Mouse (Mus musculus) right cerebral cortex, postnatal 14 days (tissue): ENCODE results near the gene Tex33.

Experiments used
- DNase-seq: peaks from one replicate; pipeline ENCODE4 v3.0.0; 2022

Gene Tex33

DNA sequence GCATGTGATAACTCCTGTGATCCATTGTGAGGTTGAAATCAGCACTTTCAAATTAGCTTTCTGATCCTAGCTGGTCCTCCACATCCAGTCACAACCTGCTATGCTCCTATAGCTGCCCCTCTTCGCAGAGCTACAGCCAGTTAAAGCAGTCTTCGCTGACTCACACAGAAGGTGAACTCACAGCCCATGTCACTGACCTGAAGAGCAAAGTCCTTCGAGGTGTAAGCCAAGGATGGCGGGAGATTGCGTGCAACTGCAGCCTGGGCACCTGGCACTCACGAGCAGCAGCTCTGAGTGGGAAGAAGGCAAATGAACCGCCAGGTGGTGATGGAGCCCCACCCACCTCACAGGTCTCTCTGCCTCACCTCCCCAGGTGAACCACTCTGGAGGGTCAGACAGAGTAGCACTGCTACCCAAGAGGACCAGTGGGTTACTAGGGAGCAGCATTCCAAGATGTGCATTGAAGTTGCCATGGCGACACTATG is at the start of gene Tex33:
Gene Tex33 (minus strand): TSS at position 435 of the 485 bp plus-strand sequence.
- DNase-seq: no peak

DNA sequence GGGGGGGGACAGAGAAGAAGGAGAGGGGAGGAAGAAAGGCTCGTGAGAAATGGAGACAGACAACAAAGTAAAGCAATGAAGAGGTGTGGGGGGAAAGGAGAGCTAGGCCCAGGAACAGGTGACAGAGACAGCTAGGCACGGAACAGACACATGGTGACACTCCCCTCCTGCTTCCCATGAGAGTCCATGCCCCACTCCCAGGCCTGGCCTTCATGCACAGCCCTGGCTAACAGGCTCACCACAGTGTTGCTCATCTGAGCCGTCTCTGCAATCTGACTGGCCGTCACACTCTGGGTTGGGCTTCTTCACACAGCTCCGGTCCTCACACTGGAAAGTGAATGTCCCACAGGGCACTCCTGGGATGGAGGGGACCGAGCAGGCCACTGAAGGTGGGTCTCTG is 48.1 kb upstream of the Tex33 start:
- no peak for DNase-seq

DNA sequence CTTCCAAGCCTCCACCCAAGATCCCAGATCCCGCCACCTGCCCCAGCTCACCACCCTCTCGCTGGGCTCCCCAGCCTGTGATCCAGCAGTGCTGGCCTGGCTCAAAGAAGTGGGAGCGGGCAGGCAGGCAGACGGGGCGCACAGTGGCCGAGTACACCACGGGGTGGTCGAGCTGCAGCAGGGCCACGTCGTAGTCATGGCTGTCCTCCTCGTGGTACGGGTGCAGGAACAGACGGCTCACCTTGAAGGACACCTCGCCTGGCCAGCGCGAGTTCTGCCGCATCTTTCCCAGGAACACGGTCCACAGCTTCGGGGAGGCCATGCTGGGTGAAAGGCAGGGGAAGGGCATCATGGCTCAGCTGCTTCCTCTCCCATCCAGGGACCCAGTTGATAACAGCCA is 46.5 kb upstream of the Tex33 start:
- no peak for DNase-seq

DNA sequence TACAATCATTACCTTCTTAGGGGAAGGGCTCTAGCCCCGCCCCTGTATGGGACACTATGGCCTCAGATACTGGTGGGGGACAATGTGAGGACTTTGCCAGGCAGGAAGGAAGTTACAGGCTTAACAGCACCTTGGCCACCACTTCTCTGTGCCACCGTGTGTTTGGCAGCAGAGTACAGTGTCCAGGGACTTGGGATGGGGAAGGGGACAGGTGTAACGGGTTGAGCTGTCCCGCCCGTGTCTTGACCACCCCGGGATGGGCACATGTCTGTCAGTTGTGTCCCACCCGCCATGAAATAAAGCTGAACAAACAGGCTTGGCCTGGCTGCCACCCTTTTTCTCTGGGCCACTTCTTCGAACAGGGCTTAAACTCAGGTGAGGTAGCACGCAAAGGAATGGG is 43.3 kb upstream of the Tex33 start:
- no peak for DNase-seq

DNA sequence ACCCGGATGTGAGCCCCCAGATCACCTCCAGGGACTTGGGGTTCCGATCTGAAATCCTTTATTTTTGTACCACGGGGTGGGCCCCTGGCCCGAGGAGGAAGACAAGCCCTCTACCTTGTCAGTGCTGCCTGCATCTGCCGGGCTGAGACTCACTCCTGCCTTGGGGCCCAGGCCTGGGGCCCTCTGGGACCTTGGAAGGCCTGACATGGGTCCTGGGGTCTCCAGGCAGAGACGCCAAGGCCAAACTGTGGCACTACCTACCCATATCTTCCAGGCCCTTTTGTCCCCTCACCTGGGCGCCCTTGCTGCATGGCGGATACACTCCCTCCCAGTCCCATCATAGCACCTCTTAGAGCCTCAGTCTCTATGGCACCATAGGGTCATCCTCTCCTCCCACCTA is 42.8 kb upstream of the Tex33 start:
- DNase-seq: no peak

DNA sequence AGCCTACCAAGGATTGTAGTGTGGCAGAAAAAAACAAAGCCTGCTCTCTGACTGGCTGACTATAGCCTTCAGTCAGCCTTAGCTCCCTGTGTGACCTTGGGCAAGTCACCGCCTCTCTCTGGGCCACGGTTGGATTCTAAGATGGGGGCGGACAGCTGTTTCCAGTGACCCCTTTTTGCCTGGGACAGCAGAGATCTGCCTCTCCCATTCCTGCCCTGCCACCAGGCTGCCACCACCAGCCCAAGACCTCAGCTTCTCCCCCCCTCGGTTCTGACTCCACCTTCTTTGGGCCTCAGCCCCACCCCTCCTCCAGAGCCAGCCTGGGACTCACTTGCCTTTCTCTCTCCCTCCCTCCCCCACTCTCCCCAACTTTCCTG is 42.3 kb upstream of the Tex33 start:
- no peak for DNase-seq

DNA sequence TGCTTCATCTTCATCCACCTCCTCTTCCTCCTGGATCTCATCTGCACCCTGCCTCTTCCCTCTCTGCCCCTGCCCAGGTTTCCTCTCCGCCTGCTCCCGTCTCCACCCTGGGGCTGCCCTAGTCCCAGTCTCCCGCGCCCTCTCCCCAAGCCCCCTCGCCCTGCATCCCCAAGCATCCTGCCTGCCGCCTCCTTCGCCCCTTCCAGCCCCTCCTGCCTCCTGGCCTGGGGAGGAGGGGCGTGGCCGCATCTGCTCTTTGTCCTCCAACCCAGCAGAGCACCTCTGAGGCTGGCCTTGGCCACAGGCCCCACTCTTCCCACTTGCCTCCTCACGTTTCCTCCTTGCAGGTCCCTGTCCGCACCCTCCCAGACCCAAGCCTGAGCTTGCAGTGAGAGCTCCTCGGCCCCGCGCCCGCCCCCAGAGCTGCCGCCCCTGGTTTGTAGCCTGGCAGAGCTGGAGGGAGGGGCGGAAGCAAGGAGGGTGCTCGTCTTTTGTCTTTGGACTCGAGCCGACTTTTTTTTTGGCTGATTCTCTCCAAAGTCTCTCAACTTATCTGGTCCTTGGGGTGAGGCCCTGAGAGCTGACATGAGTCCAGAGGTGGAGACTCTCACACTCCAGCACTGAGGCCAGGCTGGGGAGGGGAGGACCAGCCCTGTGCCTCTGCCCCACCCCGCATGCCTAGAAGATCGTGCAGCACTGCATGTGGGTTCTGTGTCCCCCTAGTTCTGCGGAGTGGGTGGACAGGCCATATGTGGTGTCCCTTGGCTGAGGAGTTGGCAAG is 41.7 kb upstream of the Tex33 start:
- peak; percentile 63 for DNase-seq

DNA sequence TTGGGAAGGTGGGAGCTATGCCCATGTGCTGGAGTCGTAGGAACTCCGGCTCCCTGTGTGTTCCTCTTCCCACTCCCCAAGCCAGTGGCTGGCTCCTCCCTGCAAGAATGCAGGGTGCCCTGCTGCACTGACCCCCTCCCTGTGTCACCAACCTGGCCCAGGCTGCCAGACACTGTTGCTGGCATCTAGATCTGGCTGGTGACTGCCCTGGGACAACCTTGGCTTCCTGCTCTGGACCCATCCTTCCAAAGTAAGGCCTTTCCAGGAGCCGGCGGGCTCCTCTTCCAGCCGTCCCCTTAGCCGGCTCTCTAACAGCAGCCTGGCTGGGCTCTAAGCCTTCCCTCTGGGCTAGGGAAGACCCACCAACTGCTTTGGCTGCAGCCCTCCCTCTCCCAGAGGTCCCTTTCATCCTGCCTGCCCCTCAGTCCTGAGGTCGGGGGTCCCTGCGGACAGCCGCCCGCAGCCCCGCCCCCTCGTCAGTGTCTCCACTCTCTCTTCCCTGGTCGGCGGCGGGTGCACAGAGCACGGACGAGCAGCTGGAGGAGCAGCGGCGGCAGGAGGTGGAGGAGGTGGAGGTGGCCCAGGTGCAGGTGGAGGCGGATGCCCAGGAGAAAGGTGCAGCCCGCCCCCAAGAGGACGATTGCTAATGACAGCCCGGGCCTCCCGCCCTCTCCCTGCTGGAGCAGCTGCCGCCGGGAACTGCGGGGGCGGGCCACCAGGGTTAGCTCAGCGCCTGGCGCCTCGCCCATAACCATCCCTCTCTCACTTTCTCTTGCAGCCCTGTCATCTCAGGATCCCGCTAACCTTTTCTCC is 40.9 kb upstream of the Tex33 start:
- peak; percentile 90 for DNase-seq

DNA sequence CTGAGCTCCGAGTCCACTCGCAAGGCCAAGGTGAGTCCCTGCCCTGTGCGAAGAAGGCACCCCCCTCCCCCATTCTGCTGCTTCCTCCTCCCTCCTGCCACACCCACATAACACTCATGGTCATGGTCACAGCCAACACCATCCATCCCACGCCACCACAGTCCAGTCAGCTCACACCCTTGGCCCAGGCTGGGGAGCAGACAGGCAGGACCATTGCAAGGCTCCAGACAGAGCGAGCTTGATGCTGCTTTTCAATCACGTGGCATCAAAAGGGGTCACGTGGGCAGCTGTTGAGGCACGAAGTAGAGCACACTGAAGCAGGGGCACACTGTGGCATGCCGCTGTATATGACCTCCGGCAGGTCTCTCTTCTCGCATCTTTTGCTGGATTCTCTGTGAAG is 40.0 kb upstream of the Tex33 start:
- DNase-seq: no peak

DNA sequence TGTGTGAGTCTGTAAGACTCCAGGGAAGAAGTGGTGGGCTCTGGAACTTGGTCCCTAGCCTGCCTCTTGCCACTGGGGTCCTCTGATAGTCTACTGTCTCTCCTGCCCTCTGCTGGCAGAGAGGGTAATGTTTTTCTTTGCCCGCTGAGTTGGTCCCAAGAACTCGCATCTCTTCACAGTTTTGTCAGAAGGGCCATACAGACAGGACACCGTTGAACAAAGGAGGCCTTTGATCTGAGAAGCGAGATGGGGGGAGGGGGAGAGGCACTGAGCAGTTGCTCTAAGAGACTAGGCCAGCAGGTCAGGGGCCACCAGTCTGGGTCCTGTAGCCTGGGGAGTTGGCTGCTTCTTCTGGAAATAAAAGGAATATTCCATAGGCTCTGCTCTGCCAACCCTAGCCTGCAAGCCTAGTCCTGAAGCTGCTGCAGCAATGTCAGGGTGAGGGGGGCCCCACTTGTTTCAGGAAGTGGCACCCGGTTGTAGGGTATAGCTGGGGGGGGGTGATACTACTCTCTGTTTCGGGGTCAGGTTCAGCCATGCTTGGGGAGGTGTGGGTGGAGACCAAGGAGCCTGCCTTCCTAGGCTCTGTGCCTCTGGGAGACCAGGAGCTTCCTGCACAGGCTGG is 39.3 kb upstream of the Tex33 start:
- DNase-seq: peak; percentile 59

DNA sequence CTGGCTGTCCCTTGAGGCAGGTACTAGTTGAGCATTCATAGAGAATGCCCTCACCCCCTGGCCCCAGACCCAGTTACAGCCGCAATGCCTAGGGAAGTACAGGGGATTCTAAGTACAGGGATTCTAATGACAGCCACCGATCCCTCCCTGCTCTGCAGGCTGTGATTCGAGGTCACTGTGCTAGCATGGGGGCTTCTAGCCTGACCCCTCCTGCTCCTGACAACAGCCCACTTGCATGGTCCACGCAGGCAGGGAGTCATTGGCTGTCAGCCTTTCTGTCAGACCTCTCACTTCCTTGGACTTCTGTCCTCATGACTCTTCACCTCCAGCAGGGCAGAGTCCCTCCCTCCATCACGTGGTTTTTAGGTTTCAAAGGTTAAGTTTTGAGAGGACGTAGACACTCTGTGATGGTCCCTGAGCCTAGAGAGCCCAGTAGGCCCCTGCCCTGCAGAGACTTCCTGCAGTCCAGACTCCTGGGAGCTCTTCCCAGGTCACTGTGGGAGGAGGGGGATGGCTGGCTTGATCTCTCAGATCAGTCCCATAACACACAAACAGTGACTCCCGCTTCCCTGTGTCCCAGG is 35.9 kb upstream of the Tex33 start:
- DNase-seq: no peak

DNA sequence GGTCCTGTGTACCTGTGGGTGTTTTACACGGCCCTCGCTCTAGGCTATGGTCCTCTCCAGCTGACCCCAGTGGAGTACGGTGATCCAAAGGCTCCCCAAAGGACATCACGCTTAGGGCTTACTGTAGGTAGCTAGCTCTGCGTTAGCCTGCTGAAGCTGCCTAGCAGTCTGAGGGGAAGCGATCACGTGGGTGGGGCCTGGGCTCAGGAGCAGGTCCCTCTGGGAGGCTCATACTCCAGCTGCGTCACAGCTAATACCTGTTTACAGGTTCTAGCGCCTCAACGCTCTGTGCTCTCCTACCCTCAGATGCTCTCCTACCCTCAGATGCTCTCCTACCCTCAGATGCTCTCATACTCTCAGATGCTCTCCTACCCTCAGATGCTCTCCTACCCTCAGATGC is 35.2 kb upstream of the Tex33 start:
- no peak for DNase-seq

DNA sequence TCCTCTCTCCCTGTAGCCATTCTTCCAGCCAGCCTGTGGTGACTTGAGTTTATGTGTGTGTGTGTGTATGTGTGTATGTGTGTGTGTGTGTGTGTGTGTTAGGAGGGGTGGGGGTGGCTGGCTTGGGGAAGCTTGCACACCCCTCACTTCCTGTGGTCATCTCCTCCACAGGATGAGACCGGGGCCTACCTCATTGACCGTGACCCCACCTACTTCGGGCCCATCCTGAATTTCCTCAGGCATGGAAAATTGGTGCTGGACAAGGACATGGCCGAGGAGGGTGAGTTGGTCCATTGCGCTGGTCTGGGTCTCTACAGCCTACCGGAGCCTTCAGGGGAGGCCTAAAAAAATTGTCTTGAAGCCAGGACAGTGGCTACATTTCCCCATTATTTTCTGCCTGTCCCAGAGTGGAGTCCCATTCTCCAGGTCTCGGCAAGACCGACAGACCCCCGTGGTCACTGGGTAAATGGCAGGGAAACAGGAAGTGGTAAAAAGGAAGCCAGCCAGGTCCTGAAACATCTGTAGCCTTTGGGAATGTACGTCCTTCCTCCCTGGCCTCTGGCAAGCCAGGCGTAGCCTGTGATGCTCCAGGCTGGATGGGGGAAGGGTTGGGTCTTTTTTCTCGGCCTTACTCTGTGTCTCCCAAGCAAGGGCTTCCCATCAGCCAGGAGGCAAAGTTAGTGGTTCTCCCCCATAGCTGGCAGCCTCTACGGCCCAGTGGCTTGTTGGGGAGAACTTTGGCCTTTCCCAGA is 34.3 kb upstream of the Tex33 start:
- no peak for DNase-seq

DNA sequence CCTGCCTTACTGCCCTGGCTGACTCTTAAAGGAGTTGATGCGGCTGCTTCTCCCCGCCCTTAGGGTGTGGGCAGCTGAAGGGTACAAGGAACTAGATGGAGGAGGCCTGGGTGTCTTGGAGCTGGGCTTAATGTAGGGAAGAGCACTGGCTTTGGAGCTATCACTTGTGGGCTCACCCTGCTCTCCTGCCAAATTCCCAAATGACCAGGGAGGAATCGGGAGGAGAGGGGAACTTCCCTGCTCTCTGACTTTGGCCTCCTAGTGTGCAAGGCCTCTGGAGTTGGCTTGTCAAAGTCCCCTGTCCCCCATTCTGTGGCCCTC is 33.4 kb upstream of the Tex33 start:
- no peak for DNase-seq

DNA sequence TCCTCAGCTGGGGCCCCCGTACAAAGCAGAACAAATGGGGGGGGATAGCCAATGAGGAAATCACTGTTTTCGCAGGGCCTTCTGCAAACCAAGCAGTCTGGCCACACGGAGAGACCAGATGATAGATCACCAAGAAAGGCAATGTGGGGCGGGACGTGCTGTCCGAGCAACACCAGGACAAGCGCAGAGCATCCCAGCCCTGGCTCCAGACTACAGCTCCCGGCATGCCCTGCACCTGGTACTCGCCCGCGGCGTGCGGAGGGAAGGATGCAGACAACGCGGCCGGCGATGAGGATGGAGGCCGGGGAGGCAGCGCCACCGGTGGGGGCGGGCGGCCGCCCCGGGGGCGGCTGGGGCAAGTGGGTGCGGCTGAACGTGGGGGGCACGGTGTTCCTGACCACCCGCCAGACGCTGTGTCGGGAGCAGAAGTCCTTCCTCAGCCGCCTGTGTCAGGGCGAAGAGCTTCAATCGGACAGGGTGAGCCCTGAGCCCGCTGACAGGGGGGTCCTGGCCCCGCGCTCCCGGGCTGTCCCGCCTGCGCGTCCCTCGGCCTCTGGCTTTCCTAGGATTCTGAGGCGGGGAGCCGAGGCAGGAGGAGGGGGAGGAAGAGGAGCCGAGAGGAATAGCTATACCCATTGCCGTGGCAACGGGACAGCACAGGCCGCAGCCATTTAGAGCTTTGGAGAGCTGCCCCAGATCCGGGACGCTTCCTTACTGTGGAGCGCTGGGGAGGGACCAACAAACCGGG is 32.9 kb upstream of the Tex33 start, which contains the start of gene Kctd17:
Gene Kctd17 (plus strand): TSS at position 174 of the 748 bp plus-strand sequence.
- peak; percentile 80 for DNase-seq

DNA sequence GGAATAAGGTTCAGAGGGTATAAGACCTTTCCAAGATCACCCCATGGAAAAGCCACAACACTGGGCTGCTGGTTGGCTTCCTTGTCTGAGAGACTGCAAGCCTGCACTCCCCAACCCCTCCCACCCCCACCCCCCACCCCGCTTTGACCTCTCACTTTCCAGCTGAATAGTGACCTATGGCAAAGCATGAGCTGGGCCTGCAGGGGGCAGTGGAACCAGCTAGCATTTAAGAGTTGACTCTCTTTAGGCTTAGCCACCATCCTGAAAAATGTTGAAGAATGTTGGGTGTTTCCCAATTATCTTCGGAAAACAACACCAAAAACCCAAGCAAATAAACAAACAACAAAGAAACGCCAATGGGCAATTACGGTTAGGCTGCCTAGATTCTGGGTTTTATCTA is 29.5 kb upstream of the Tex33 start:
- DNase-seq: no peak

DNA sequence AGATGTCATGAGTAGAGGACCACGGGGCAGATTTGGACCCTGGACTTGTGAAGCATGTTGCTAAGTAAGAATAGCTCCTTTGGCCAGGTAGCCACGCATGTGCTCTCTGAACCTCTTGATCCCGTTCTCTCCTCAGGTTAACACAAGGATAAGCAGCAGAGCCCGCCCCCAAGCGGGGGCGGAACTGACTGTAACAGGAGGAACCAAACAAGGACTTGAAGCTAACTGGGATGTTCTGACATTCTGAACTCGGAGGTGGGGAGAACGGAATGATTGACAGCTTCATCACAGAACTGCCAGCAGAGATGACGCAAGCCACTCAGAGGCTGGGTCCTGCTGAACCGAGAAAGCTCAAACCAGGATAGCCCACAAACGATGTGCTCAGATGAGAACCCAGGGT is 28.8 kb upstream of the Tex33 start:
- no peak for DNase-seq

DNA sequence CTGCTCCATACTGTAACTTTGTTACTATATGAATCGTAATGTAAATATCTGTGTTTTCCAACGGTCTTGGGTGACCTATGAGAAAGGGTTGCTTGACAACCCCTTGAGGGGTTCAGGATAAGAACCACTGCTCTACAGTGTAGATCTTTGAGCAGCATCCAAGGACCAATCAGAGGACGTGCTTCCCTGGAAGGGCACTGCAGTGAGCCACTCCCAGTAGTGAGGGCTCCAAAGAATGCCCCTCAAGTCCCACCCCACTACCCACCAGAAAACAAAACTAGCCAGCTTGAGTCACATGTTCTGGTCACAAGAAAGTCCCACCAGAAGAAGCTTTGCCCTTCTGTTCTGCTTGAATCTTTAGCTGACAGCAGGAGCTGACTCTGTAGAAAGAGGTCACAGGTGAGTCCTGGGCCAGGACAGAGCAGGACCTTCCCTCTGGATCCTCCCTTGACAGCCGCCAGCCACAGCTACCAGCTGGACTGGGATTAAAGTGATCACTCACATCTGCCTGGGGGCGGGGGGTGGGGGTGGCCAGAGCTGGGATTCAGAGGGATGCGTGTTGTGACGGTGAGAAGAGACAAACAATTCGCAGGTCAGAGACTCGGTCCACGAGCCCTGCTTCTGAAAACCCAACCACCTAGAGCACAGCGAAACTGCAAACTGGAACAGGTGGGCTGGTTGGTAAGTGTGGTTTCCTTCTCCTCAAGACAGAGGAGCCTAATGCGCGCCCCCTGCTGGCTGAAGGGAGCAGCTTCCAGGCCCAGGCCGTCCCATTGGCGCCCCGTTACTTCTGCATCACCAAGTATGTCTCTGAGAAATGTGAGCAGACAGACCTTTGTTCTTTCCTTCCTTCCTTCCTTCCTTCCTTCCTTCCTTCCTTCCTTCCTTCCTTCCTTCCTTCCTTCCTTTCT is 26.6 kb upstream of the Tex33 start:
- DNase-seq: peak; percentile 89

DNA sequence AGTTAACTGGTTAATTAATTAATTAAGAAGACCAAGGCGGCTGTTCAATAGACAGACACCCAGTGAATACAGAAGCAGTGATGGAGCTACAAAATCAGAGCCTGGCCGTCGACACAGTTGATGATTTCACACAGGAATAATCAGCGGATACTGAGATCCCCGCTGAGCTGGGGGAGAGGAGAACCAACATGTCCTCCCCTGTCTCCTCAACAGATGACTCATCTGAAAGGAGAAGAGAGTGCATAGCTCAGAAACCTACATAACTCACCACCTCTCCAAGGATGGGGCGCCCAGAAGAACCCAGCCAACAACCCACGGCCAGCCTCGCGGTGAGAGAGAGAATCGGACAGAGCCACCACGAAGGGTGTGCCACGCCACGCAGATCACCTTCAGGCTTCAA is 24.7 kb upstream of the Tex33 start:
- DNase-seq: no peak

DNA sequence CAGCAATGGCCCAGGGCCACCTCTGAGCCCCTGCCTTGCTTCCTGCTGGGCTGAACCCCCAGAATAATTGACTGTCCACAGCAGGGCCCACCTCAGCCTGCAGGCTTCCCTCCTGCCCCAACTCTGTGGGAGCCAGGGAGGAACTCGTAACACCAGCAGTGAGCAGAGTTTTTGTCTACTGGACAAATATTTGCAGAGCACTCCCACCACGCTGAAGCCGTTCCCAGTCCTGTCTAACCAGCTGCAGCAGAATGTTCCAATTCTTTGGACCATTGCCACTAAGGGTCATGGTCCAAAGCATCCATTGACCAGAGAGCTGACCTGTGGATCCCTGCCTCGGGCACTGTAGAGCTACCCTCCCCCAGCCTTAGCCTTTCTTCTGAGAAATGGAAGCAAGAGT is 21.2 kb upstream of the Tex33 start:
- DNase-seq: no peak

DNA sequence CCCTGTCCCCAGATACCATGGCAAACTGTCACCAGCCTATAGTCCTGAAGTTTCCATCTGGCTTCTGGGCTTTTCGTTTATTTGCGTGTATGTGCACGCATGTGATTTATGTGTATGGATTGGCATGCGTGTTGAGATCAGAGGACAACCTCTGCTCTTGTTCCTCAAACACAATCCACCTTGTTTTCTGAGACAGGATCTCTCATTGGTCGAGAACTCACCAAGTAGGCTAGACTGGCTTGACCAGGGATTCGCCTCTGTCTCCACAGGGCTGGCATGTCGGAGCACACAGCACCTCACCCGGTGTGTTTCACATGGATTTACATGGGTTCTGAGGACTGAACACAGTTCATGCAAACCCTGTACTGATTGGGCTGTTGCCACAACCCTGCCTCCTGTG is 18.4 kb upstream of the Tex33 start:
- DNase-seq: no peak
